Mouse (Mus musculus) B cell, adult 2 months (primary cell): ENCODE data around the gene Olfr1480.

Source experiments
- DNase-seq, 2 experiments: peaks; one replicate each; pipeline ENCODE4 v3.0.0; 2022

Olfr1480 gene

GRCm38 (mm10) chr19:13527613-13528012, at the start of gene Olfr1480:
Gene Olfr1480 (plus strand): TSS chr19:13527913.
- DNase-seq: no peak

GRCm38 (mm10) chr19:13480096-13480495, 47.6 kb upstream of the Olfr1480 start, which contains the start of gene Olfr1475:
Gene Olfr1475 (minus strand): TSS chr19:13480196.
- DNase-seq: no peak

- DNase-seq: no peak
These were observed 27.5 kb upstream of the Olfr1480 start, which contains the start of gene Olfr1477 for GRCm38 (mm10) chr19:13500246-13500645. Gene Olfr1477 (plus strand): TSS chr19:13500546.
